Mouse (Mus musculus): Measurements from ENCODE around the gene Gm17428. TPM values are rescaled to one million over a fixed set of nuclear protein-coding genes. Genes with fewer than 3 reads are reported as not detected.
A peak's percentile ranks its signal among the peaks of the same experiment; 100 is the strongest.
"Not testable (repeated sequence)": the region's sequence is repeated elsewhere in the genome, so short reads cannot be mapped to it uniquely, and the experiment has no call there.

The Gm17428 gene
- total RNA-seq, 2 experiments from 2014 or later, result not detected

- no peak for DNase-seq
Measured at GRCm38 (mm10) chr14:54989886-54990441, 13.2 kb downstream of the Gm17428 start.

GRCm38 (mm10) chr14:54992196-54992595 is 15.5 kb downstream of the Gm17428 start:
- DNase-seq, result no peak

GRCm38 (mm10) chr14:54993636-54994035 is 16.9 kb downstream of the Gm17428 start:
- DNase-seq, result no peak

GRCm38 (mm10) chr14:54994136-54994868 is 17.6 kb downstream of the Gm17428 start, which contains the start of gene Myh7:
Gene Myh7 (minus strand): TSS chr14:54994626.
- DNase-seq, result peak; percentile 53

- peak; percentile 52 for DNase-seq
Measured at GRCm38 (mm10) chr14:54994869-54995186, 18.1 kb downstream of the Gm17428 start.

GRCm38 (mm10) chr14:54995457-54996138 is 18.9 kb downstream of the Gm17428 start:
- peak; percentile 45 for DNase-seq

- peak; percentile 63 for DNase-seq
Measured at GRCm38 (mm10) chr14:54996793-54997192, 20.1 kb downstream of the Gm17428 start.

GRCm38 (mm10) chr14:54997297-54997696 is 20.6 kb downstream of the Gm17428 start:
- peak; percentile 14 for DNase-seq

GRCm38 (mm10) chr14:54998680-54999079 is 21.9 kb downstream of the Gm17428 start:
- DNase-seq, result no peak

- not testable (repeated sequence) for DNase-seq
Measured at GRCm38 (mm10) chr14:54999868-55000267, 23.1 kb downstream of the Gm17428 start.

- peak; percentile 21 for DNase-seq
Measured at GRCm38 (mm10) chr14:55000814-55001213, 24.1 kb downstream of the Gm17428 start.

- DNase-seq, result peak; percentile 57
Measured at GRCm38 (mm10) chr14:55001446-55001845, 24.7 kb downstream of the Gm17428 start.

- DNase-seq, result peak; percentile 60
Measured at GRCm38 (mm10) chr14:55001938-55002686, 25.4 kb downstream of the Gm17428 start.

GRCm38 (mm10) chr14:55002687-55003120 is 26.0 kb downstream of the Gm17428 start:
- DNase-seq, result peak; percentile 51

- peak; percentile 85 for DNase-seq
Measured at GRCm38 (mm10) chr14:55003878-55004855, 27.4 kb downstream of the Gm17428 start.

GRCm38 (mm10) chr14:55005506-55005905 is 28.8 kb downstream of the Gm17428 start:
- DNase-seq, result peak; percentile 26

- peak; percentile 36 for DNase-seq
Measured at GRCm38 (mm10) chr14:55005967-55006366, 29.2 kb downstream of the Gm17428 start.

- DNase-seq, result peak; percentile 16
Measured at GRCm38 (mm10) chr14:55006541-55006940, 29.8 kb downstream of the Gm17428 start.

GRCm38 (mm10) chr14:55007120-55007908 is 30.6 kb downstream of the Gm17428 start:
- DNase-seq, result no peak

- peak; percentile 39 for DNase-seq
Measured at GRCm38 (mm10) chr14:55008417-55008816, 31.7 kb downstream of the Gm17428 start.

GRCm38 (mm10) chr14:55011116-55011515 is 34.4 kb downstream of the Gm17428 start:
- peak; percentile 42 for DNase-seq
